Mouse (Mus musculus): Measurements from ENCODE around the gene Six5. TPM values are rescaled to one million over a fixed set of nuclear protein-coding genes. Genes with fewer than 3 reads are reported as not detected.
A peak's percentile ranks its signal among the peaks of the same experiment; 100 is the strongest.

The Six5 gene
- polyA plus RNA-seq, 1 experiment = 3.5 TPM

DNA sequence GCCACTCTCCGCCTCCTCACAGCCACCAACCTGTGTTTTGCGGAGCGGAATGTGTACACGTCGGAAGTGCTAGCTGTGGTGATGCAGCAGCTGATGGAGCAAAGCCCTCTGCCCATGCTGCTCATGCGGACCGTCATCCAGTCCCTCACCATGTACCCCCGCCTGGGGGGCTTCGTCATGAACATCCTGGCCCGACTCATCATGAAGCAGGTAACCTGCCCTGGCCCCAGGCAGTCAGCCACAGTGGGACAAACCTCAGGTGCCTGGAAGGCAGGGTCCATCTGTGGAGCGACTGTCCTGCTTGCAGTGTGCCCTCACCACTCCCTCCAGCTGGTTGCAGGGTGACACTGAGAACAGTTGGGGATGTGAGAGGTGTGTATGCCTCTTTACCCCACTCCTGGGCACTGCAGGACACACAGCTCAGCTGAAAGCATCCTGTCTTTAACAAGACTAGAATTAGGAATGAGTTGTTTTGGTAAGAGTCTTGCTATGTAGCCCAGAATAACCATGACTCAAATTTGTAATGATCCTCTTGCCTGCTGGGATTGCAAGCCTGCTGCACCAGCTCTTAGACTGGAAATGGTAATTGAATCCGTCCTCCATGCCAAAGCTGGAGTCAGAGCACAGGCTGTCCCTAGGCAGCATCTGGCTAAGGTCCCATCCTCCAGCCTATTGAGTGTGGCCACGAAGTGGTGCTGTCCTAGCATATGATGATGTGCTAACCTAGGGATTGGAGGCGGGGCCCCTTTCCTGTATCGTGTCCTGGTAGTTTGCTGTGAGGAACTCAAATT lies 41.9 kb upstream of the Six5 start:
- Histone ChIP-seq H3K4me1 (ENCODE audit: control insufficient read depth, insufficient read depth, low read length) (no peaks in the 10 kb centered on the region; the same call in 1 of the 2 replicates), H3K4me3 (replicated peaks; ENCODE audit: insufficient read depth, low read depth, low read length) (no peak overlapping the region), H3K27ac (ENCODE audit: insufficient read depth, low read length) (no peak overlapping the region), H3K27me3 (ENCODE audit: control insufficient read depth, insufficient read depth, low read length) (no peaks in the 10 kb centered on the region)
- 76% methylated on average over 15 of the region's 15 CpGs for WGBS
- TF ChIP-seq CTCF (IDR thresholded peaks at IDR 0.05; ENCODE audit: borderline replicate concordance, insufficient read depth, low read depth, low read length) (no peak), POLR2A (IDR thresholded peaks at IDR 0.05; ENCODE audit: borderline replicate concordance, insufficient read depth, low read length) (no peak)
- no peak for DNase-seq

- Histone ChIP-seq H3K4me1 (ENCODE audit: control insufficient read depth, insufficient read depth, low read length) (no peaks in the 10 kb centered on the region; the same call in 1 of the 2 replicates), H3K27me3 (ENCODE audit: control insufficient read depth, insufficient read depth, low read length) (no peaks in the 10 kb centered on the region), H3K27ac (ENCODE audit: insufficient read depth, low read length) (no peak overlapping the region), H3K4me3 (replicated peaks; ENCODE audit: insufficient read depth, low read depth, low read length) (no peak overlapping the region)
- 80% methylated on average over 7 of the region's 7 CpGs for WGBS
- TF ChIP-seq CTCF (IDR thresholded peaks at IDR 0.05; ENCODE audit: borderline replicate concordance, insufficient read depth, low read depth, low read length) = no peak
- no peak for TF ChIP-seq POLR2A (IDR thresholded peaks at IDR 0.05; ENCODE audit: borderline replicate concordance, insufficient read depth, low read length)
- DNase-seq = no peak
Measured at GRCm38 (mm10) chr7:19053136-19053532, 41.3 kb upstream of the Six5 start.

DNA sequence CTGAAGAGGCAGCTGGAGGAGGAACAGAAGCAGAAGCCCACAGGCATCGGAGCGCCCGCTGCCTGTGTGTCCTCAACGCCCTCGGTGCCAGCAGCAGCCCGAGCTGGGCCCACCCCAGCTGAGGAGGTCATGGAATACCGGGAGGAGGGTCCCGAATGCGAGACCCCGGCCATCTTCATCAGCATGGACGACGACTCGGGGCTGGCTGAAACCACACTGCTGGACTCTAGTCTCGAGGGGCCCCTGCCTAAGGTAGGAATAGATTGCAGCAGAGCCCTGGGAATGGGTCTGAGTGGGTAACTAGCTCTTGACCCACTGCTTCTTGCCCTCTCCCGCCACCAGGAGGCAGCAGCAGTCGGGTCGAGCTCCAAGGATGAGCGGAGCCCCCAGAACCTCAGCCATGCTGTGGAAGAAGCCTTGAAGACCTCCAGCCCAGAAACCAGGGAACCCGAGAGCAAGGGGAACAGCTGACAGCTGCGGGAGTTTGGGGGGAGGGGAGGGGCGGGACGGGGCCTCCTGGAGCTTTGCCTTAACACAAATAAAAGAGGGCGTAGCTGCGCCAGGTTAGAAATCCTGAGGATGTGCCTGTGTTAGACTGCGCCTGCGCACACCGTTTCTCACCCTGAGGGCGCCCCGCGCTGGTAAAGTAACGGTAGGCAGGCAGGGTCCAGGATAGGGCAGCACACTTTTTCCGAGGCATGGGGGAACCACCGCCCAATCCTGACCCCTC lies 40.2 kb upstream of the Six5 start, which contains the start of gene Rsph6a:
TSS of gene Rsph6a (plus strand) at position 644 of the 730 bp plus-strand sequence.
- H3K4me3 ChIP-seq (replicated peaks; ENCODE audit: insufficient read depth, low read depth, low read length) = no peak within 1 kb of the TSS
- peak; percentile 49 for TF ChIP-seq CTCF (IDR thresholded peaks at IDR 0.05; ENCODE audit: borderline replicate concordance, insufficient read depth, low read depth, low read length)
- TF ChIP-seq POLR2A (IDR thresholded peaks at IDR 0.05; ENCODE audit: borderline replicate concordance, insufficient read depth, low read length) = no peak
- 14% methylated on average over 32 of the region's 33 CpGs for WGBS
- H3K4me1 ChIP-seq (ENCODE audit: control insufficient read depth, insufficient read depth, low read length) = no peaks in the 10 kb centered on the region; the same call in 1 of the 2 replicates
- H3K27ac ChIP-seq (ENCODE audit: insufficient read depth, low read length) = no peak within 1 kb of the TSS
- H3K27me3 ChIP-seq (ENCODE audit: control insufficient read depth, insufficient read depth, low read length) = no peaks in the 10 kb centered on the region
- peak in 1 of 2 experiments; percentile 50 for DNase-seq

DNA sequence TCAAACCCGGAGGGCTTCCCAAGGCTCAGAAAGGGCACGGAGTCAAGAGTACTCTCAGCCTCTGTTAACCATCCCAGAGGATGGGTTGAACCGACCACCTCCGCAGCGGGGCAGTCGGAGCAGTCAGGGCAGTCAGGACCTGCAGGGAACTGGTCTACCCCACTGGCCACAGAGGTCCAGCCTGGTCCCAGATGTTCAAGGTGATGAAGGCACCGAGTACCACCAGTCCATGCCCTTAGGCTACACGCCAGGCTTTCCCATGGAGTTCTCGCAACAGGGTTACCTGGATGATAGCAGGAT lies 39.7 kb upstream of the Six5 start:
- no peaks in the 10 kb centered on the region for H3K27me3 ChIP-seq (ENCODE audit: control insufficient read depth, insufficient read depth, low read length)
- H3K27ac ChIP-seq (ENCODE audit: insufficient read depth, low read length) = no peak overlapping the region
- WGBS = 62% methylated on average over 9 of the region's 9 CpGs
- DNase-seq = no peak
- no peak for TF ChIP-seq POLR2A (IDR thresholded peaks at IDR 0.05; ENCODE audit: borderline replicate concordance, insufficient read depth, low read length)
- TF ChIP-seq CTCF (IDR thresholded peaks at IDR 0.05; ENCODE audit: borderline replicate concordance, insufficient read depth, low read depth, low read length) = no peak
- H3K4me1 ChIP-seq (ENCODE audit: control insufficient read depth, insufficient read depth, low read length) = no peaks in the 10 kb centered on the region; the same call in 1 of the 2 replicates
- no peak overlapping the region for H3K4me3 ChIP-seq (replicated peaks; ENCODE audit: insufficient read depth, low read depth, low read length)

DNA sequence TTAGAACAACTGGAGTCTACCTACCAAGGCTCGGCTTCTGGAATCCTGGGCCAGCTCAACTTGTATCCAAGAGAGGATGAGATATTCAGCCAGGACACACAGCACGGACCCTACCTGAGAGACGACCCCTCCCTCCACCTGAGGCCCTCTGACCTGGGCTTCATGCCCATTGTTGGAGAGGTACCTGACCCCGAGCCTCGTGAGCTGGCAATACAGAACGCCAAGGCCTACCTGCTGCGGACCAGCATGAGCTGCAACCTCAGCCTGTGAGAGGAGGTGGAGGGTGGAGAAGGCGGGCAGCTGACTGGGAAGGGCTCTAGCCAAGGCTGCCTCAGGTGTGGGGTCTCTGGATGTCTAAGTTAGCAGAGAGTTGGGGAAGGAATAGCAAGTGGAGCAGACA lies 39.3 kb upstream of the Six5 start:
- DNase-seq = no peak
- no peaks in the 10 kb centered on the region; the same call in 1 of the 2 replicates for H3K4me1 ChIP-seq (ENCODE audit: control insufficient read depth, insufficient read depth, low read length)
- no peak overlapping the region for H3K27ac ChIP-seq (ENCODE audit: insufficient read depth, low read length)
- no peak overlapping the region for H3K4me3 ChIP-seq (replicated peaks; ENCODE audit: insufficient read depth, low read depth, low read length)
- H3K27me3 ChIP-seq (ENCODE audit: control insufficient read depth, insufficient read depth, low read length) = no peaks in the 10 kb centered on the region
- TF ChIP-seq CTCF (IDR thresholded peaks at IDR 0.05; ENCODE audit: borderline replicate concordance, insufficient read depth, low read depth, low read length) = no peak
- no peak for TF ChIP-seq POLR2A (IDR thresholded peaks at IDR 0.05; ENCODE audit: borderline replicate concordance, insufficient read depth, low read length)
- WGBS = 87% methylated on average over 8 of the region's 8 CpGs

DNA sequence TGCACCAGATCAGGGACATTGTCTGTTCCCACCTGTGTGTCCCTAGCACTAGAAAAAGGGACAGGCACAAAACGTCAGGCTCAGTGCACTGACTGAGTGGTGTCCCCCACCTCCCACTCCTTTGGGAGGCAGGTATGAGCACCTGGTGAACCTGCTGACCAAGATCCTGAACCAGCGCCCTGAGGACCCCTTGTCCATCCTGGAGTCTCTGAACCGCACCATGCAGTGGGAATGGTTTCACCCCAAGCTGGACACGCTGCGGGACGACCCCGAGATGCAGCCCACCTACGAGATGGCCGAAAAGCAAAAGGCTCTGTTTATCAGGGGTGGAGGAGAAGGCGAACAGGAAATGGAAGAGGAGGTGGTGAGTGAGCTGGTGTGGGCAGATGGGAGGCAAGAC lies 37.0 kb upstream of the Six5 start:
- H3K27ac ChIP-seq (ENCODE audit: insufficient read depth, low read length) = no peak overlapping the region
- 90% methylated on average over 10 of the region's 10 CpGs for WGBS
- no peak for DNase-seq
- no peaks in the 10 kb centered on the region for H3K27me3 ChIP-seq (ENCODE audit: control insufficient read depth, insufficient read depth, low read length)
- no peak overlapping the region for H3K4me3 ChIP-seq (replicated peaks; ENCODE audit: insufficient read depth, low read depth, low read length)
- no peaks in the 10 kb centered on the region; the same call in 1 of the 2 replicates for H3K4me1 ChIP-seq (ENCODE audit: control insufficient read depth, insufficient read depth, low read length)
- no peak for TF ChIP-seq POLR2A (IDR thresholded peaks at IDR 0.05; ENCODE audit: borderline replicate concordance, insufficient read depth, low read length)
- no peak for TF ChIP-seq CTCF (IDR thresholded peaks at IDR 0.05; ENCODE audit: borderline replicate concordance, insufficient read depth, low read depth, low read length)

DNA sequence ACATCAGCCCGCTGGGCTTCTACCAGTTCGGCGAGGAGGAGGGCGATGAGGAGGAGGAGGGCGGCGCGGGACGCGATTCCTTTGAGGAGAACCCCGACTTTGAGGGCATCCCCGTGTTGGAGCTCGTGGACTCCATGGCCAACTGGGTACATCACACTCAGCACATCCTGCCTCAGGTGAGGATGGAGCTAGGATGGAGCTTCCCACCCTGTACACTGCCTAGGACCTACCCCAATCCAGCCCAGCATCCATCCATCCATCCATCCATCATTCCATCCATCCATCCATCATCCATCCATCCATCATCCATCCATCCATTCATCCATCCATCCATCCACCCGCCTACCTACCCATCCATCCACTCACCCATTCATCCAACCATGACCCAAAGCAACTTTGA lies 28.5 kb upstream of the Six5 start:
- no peak overlapping the region for H3K4me3 ChIP-seq (replicated peaks; ENCODE audit: insufficient read depth, low read depth, low read length)
- no peaks in the 10 kb centered on the region for H3K4me1 ChIP-seq (ENCODE audit: control insufficient read depth, insufficient read depth, low read length)
- no peaks in the 10 kb centered on the region; the same call in 1 of the 2 replicates for H3K27me3 ChIP-seq (ENCODE audit: control insufficient read depth, insufficient read depth, low read length)
- 56% methylated on average over 13 of the region's 13 CpGs for WGBS
- no peak for DNase-seq
- no peak for TF ChIP-seq CTCF (IDR thresholded peaks at IDR 0.05; ENCODE audit: borderline replicate concordance, insufficient read depth, low read depth, low read length)
- TF ChIP-seq POLR2A (IDR thresholded peaks at IDR 0.05; ENCODE audit: borderline replicate concordance, insufficient read depth, low read length) = no peak
- H3K27ac ChIP-seq (ENCODE audit: insufficient read depth, low read length) = no peak overlapping the region
